Mouse (Mus musculus) cerebellum, adult (tissue): ENCODE results near the gene Lama2.

Source experiments
- ATAC-seq: cut with Nextera tagmentation; 2 replicates; pipeline ENCODE4 v1.9.2; 2017; ENCODE audit warnings: mild to moderate bottlenecking, moderate library complexity, mixed read lengths; ENCODE audit not compliant: insufficient number of reproducible peaks, low FRiP score, low TSS enrichment

Gene Lama2

GRCm38 (mm10) chr10:27387531-27387930 is 232.0 kb downstream of the Lama2 start:
- no peak for ATAC-seq

GRCm38 (mm10) chr10:27384636-27385035 is 234.9 kb downstream of the Lama2 start:
- ATAC-seq = no peak

- ATAC-seq = no peak
Observed at GRCm38 (mm10) chr10:27382887-27383609, 236.5 kb downstream of the Lama2 start.

GRCm38 (mm10) chr10:27378286-27378685 is 241.3 kb downstream of the Lama2 start:
- no peak for ATAC-seq

- ATAC-seq = no peak
Observed at GRCm38 (mm10) chr10:27344278-27344677, 275.3 kb downstream of the Lama2 start.

- no peak for ATAC-seq
Observed at GRCm38 (mm10) chr10:27322410-27322990, 297.1 kb downstream of the Lama2 start.

- no peak for ATAC-seq
Observed at GRCm38 (mm10) chr10:27307444-27307843, 312.1 kb downstream of the Lama2 start.

- no peak for ATAC-seq
Observed at GRCm38 (mm10) chr10:27305301-27305700, 314.3 kb downstream of the Lama2 start.

GRCm38 (mm10) chr10:27285098-27285860 is 334.3 kb downstream of the Lama2 start:
- ATAC-seq = no peak

- no peak for ATAC-seq
Observed at GRCm38 (mm10) chr10:27267432-27267831, 352.1 kb downstream of the Lama2 start.

- ATAC-seq = no peak
Observed at GRCm38 (mm10) chr10:27265812-27266211, 353.7 kb downstream of the Lama2 start.

- no peak for ATAC-seq
Observed at GRCm38 (mm10) chr10:27264713-27265112, 354.8 kb downstream of the Lama2 start.

- no peak for ATAC-seq
Observed at GRCm38 (mm10) chr10:27249741-27250140, 369.8 kb downstream of the Lama2 start.

- no peak for ATAC-seq
Observed at GRCm38 (mm10) chr10:27234755-27235154, 384.8 kb downstream of the Lama2 start.

GRCm38 (mm10) chr10:27233577-27233976 is 386.0 kb downstream of the Lama2 start:
- ATAC-seq = no peak

GRCm38 (mm10) chr10:27223815-27224375 is 395.7 kb downstream of the Lama2 start:
- no peak for ATAC-seq

- peak; percentile 58; the same call in 1 of the 2 replicates for ATAC-seq
Observed at GRCm38 (mm10) chr10:27222639-27223315, 396.8 kb downstream of the Lama2 start.

GRCm38 (mm10) chr10:27219698-27220097 is 399.9 kb downstream of the Lama2 start:
- no peak for ATAC-seq

- ATAC-seq = no peak
Observed at GRCm38 (mm10) chr10:27207320-27207719, 412.2 kb downstream of the Lama2 start.

GRCm38 (mm10) chr10:27198443-27198842 is 421.1 kb downstream of the Lama2 start:
- ATAC-seq = no peak
